Mouse (Mus musculus): Measurements from ENCODE around the gene Zdhhc7. TPM values are rescaled to one million over a fixed set of nuclear protein-coding genes. Genes with fewer than 3 reads are reported as not detected.
A peak's percentile ranks its signal among the peaks of the same experiment; 100 is the strongest.

Zdhhc7 gene
- polyA plus RNA-seq, 1 experiment from 2014 or later: 32.7 TPM

DNA sequence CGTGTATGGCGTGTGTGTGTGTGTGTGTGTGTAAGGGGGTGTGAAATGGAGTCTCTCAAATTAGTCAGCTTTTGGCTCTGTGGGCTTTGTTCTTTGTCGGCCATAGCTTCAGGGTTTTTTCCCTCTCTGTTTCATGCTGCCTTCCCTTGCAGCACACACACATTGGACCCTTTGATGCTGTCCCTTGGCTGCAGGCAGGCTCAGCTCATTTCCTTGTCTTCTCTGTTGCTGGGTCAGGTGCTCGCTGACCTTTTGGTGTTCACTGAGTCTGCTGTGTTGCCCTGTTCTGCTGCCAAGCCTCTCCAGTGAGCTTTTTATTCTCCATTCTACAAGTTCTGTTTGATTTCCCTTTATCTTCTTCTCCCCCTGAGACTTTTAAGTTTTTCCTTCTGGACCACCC lies 28.3 kb upstream of the Zdhhc7 start:
- H3K9ac ChIP-seq: no peak overlapping the region
- no peak overlapping the region for H3K4me2 ChIP-seq
- ATAC-seq (ENCODE audit: insufficient number of reproducible peaks, low FRiP score, low TSS enrichment, low read depth): no peak
- H3K27ac ChIP-seq: no peak overlapping the region
- peaks cover 5% of the 10 kb centered on the region; the same call in 1 of the 2 replicates for H3K27me3 ChIP-seq
- H3K36me3 ChIP-seq: no peaks in the 10 kb centered on the region
- H3K9me3 ChIP-seq: no peaks in the 10 kb centered on the region
- H3K4me1 ChIP-seq: 0 out of 2 replicates have a peak, but pooled peaks cover 8% of the 10 kb centered on the region
- H3K4me3 ChIP-seq: no peak overlapping the region
- WGBS: 60% methylated on average over 4 of the region's 4 CpGs

DNA sequence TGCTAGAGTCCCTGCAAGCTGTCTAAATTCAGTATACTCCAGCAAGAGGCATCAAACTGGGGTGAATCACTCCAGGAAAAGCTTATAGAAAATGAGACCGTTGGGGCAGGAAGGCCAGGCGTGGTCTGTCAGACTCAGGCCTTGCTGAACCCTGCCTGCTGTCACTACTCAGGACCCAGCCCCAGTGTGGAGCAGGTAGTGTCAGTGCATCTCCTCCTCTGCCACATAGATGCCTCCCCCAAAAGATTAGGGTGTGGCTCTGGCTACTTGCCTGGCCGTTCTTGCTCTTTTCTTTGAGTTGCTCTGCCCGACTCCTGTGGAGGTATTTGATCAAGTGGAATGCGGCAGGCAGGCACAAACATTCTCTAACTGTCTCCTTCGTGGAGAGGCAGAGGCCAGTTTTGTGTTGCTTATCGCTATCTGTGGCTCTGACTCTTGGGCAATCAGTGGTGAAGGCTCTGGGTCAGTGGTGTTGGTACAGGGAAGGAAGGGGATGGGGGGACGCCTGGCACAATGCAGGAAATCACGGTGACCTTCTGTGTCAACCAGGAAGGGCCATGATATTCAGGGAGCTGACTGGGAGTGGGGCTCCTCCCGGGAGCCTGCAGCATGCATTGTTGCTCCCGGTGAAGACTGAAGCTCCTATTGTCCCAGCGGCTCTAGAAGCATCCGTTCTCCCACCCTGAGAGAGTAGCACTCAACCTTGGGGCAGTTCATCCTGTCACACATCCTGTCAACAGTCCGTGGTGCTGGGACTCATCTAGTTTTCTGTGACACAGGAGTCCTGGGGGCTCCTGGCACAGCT lies 25.3 kb upstream of the Zdhhc7 start:
- no peak overlapping the region for H3K4me3 ChIP-seq
- no peaks in the 10 kb centered on the region for H3K9me3 ChIP-seq
- 47% methylated on average over 14 of the region's 14 CpGs for WGBS
- H3K9ac ChIP-seq: no peak overlapping the region
- H3K4me1 ChIP-seq: 0 out of 2 replicates have a peak, but pooled peaks cover 8% of the 10 kb centered on the region
- H3K27me3 ChIP-seq: peaks cover 5% of the 10 kb centered on the region; the same call in 1 of the 2 replicates
- H3K4me2 ChIP-seq: no peak overlapping the region
- no peak for ATAC-seq (ENCODE audit: insufficient number of reproducible peaks, low FRiP score, low TSS enrichment, low read depth)
- peak overlapping the region; percentile 47; the same call in 1 of the 2 replicates for H3K27ac ChIP-seq
- no peaks in the 10 kb centered on the region for H3K36me3 ChIP-seq

DNA sequence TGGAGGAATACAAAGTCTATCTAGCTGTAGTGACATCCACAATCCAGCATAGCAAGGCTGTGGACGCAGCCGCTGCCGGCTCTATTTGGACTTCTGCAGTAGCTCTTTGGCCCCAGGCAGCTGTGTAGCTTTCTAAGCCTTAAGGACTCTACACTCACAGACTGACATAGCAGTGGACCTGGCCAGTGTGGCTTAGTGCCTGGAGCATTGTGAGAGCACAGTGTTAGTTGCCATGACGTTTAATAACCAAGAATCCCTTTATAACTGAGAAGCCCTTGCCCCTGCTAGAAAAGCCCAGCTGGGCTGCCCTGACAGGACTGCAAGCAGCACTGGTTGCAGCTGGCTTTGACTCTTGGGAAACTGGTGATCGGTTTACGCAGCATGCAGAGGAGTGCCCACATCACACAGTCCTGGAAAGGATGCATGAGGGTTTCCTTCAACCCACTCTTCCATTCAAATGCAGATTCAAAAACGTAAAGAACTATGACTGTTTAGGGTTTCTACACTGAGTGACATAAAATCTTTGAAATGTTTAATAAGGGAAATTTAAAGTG lies 23.6 kb upstream of the Zdhhc7 start:
- no peak overlapping the region for H3K9ac ChIP-seq

DNA sequence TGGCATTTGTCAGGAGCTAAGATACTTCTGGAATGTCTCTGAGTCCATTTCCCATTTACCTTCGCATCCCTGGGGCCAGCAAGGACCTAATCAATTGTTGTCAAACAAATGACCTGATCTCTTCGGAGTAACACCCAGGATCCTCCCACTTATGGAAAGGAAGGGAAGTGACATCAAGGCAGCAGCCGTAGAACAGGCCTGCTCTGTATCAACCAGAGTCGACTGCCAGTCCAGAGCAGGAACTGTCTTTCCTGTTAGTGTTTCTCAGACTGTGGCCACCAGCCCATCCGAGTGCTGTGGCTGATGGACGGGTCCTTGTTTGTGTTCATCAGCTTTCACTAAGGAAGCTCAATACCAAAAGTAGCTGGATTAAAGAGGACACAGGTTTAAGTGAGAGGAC lies 23.0 kb upstream of the Zdhhc7 start:
- no peak overlapping the region for H3K27ac ChIP-seq
- H3K27me3 ChIP-seq: peaks cover 9% of the 10 kb centered on the region; the same call in 1 of the 2 replicates
- peaks cover 11% of the 10 kb centered on the region; the same call in 1 of the 2 replicates for H3K4me1 ChIP-seq
- H3K36me3 ChIP-seq: no peaks in the 10 kb centered on the region
- no peaks in the 10 kb centered on the region for H3K9me3 ChIP-seq
- no peak for ATAC-seq (ENCODE audit: insufficient number of reproducible peaks, low FRiP score, low TSS enrichment, low read depth)
- no peak overlapping the region for H3K4me2 ChIP-seq
- H3K4me3 ChIP-seq: no peak overlapping the region
- WGBS: 36% methylated on average over 6 of the region's 6 CpGs
- no peak overlapping the region for H3K9ac ChIP-seq

More for the DNA sequence above, 23.6 kb upstream of the Zdhhc7 start:
- no peak overlapping the region for H3K4me3 ChIP-seq
- WGBS: 59% methylated on average over 7 of the region's 7 CpGs
- H3K36me3 ChIP-seq: no peaks in the 10 kb centered on the region
- H3K4me2 ChIP-seq: no peak overlapping the region
- H3K4me1 ChIP-seq: peaks cover 11% of the 10 kb centered on the region; the same call in 1 of the 2 replicates
- no peaks in the 10 kb centered on the region for H3K9me3 ChIP-seq
- H3K27ac ChIP-seq: no peak overlapping the region
- ATAC-seq (ENCODE audit: insufficient number of reproducible peaks, low FRiP score, low TSS enrichment, low read depth): 0 out of 2 replicates have a peak, but pooled peaks have one; percentile 40
- H3K27me3 ChIP-seq: peaks cover 9% of the 10 kb centered on the region; the same call in 1 of the 2 replicates

DNA sequence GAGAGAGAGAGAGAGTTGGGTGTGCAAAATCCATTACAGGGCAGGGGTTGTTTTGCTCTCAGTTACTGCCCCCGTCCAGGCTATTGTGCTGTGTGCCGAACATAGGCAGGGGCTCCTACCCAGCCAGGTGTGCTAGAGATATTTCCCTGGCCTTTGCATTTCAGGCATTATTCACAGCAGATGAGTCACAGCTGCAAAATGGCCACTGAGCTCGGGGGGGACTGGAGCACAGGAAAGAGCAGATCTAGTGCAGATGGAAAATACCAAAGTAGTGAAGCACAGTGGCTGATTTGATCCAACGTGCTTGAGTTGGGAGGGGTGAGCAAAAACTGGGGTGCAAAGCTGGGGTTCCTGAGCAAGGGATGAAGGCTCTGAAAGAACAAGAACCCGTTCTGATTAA lies 19.7 kb upstream of the Zdhhc7 start:
- Histone ChIP-seq H3K9me3 (no peaks in the 10 kb centered on the region), H3K4me2 (no peak overlapping the region), H3K4me1 (peaks cover 3% of the 10 kb centered on the region; the same call in 1 of the 2 replicates), H3K4me3 (no peak overlapping the region), H3K9ac (no peak overlapping the region), H3K36me3 (no peaks in the 10 kb centered on the region), H3K27ac (no peak overlapping the region), H3K27me3 (peaks cover 28% of the 10 kb centered on the region)
- no peak for ATAC-seq (ENCODE audit: insufficient number of reproducible peaks, low FRiP score, low TSS enrichment, low read depth)
- 40% methylated on average over 5 of the region's 5 CpGs for WGBS

DNA sequence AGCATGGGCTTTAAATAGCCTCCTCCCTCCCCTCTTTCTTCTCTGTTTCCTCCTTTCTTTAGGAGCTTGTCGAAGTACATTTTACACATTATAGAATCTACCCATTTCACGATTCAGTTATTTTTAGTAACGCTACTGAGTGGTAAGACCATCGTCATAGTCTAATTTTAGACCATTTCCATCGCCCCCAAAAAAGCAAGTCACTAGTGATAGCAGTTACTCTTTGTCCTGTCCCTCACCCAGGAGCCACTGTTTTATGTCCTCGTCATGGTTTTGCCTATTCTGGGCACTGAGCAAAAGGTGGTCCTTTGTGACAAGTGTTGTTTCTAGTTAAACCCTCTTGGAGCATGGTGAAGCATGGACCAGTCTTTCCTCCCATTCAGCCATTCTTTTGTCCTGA lies 18.6 kb upstream of the Zdhhc7 start:
- H3K36me3 ChIP-seq: no peaks in the 10 kb centered on the region
- ATAC-seq (ENCODE audit: insufficient number of reproducible peaks, low FRiP score, low TSS enrichment, low read depth): no peak
- H3K9me3 ChIP-seq: no peaks in the 10 kb centered on the region
- H3K27me3 ChIP-seq: peaks cover 38% of the 10 kb centered on the region
- H3K4me2 ChIP-seq: no peak overlapping the region
- H3K4me3 ChIP-seq: no peak overlapping the region
- WGBS: 75% methylated on average over 6 of the region's 6 CpGs
- H3K4me1 ChIP-seq: peaks cover 3% of the 10 kb centered on the region; the same call in 1 of the 2 replicates
- H3K9ac ChIP-seq: no peak overlapping the region
- H3K27ac ChIP-seq: no peak overlapping the region

DNA sequence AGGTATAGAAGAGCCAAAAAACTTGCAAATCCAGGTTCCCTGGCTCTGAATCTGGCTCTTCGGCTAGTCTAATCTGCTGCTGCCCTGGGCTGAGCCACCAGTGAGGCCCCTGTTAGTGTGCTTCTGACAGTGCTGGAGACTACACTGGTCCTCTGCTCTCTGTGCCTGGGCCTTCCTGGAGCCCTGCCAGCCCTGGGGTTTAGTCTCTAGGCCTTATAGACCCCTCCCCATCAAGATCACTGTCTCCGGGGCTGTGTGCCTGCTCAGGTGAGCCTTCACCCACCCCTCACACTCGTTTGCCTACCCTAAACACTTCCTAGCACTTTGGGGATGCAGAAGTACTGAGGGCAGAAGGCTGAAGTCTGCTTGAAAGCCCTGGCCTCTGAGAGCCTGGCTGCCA lies 18.1 kb upstream of the Zdhhc7 start:
- Histone ChIP-seq H3K4me2 (no peak overlapping the region), H3K27ac (no peak overlapping the region), H3K9me3 (no peaks in the 10 kb centered on the region), H3K27me3 (peaks cover 43% of the 10 kb centered on the region), H3K4me1 (peaks cover 8% of the 10 kb centered on the region), H3K9ac (no peak overlapping the region), H3K4me3 (no peak overlapping the region), H3K36me3 (no peaks in the 10 kb centered on the region)
- WGBS: 47% methylated on average over 3 of the region's 3 CpGs
- ATAC-seq (ENCODE audit: insufficient number of reproducible peaks, low FRiP score, low TSS enrichment, low read depth): no peak

DNA sequence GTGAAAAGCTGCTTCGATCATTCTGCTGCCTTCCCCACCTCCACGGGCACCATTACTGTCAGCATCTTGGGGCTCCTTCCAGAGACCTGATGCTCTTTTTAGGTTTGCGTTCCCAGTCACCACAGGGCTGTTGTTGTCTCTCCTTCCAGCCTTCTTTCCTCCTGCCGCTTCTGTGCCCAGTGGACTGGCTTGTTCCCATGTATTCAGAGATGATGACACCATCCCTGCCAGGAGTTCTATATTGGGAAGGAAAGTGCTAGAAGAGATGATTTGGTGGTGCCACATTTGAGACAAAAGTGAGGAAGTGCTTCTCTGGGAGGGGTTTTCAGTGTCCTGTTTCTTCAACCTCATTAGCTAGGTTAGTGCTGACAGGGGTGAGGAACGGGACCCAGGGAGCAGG lies 17.6 kb upstream of the Zdhhc7 start:
- Histone ChIP-seq H3K4me1 (peaks cover 12% of the 10 kb centered on the region), H3K9ac (no peak overlapping the region), H3K36me3 (no peaks in the 10 kb centered on the region), H3K4me3 (no peak overlapping the region), H3K27ac (no peak overlapping the region), H3K27me3 (peaks cover 47% of the 10 kb centered on the region), H3K4me2 (no peak overlapping the region), H3K9me3 (no peaks in the 10 kb centered on the region)
- ATAC-seq (ENCODE audit: insufficient number of reproducible peaks, low FRiP score, low TSS enrichment, low read depth): no peak
- 76% methylated on average over 5 of the region's 5 CpGs for WGBS

DNA sequence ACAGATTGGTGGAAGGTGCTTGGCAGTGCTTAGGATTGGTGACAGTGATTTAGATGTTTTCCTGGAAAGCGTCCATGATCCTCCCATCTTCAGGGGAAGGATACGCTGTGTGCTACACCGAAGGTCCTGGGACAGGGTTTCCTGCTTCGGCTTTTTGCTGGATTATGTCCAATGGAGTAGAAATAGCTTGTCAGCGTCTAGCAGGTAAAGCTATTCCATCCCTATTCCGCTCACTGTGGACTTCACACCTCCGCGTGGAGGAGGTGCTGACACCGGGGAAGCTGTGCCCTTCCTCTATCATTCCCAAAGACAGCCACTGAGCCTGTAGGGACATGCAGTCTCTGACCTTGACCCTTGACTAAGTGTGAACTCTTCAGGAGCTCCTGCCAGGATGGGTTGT lies 16.9 kb upstream of the Zdhhc7 start:
- 76% methylated on average over 9 of the region's 9 CpGs for WGBS
- peaks cover 12% of the 10 kb centered on the region for H3K4me1 ChIP-seq
- H3K27ac ChIP-seq: no peak overlapping the region
- no peak overlapping the region for H3K9ac ChIP-seq
- ATAC-seq (ENCODE audit: insufficient number of reproducible peaks, low FRiP score, low TSS enrichment, low read depth): no peak
- peaks cover 47% of the 10 kb centered on the region for H3K27me3 ChIP-seq
- no peak overlapping the region for H3K4me3 ChIP-seq
- H3K4me2 ChIP-seq: no peak overlapping the region
- no peaks in the 10 kb centered on the region for H3K9me3 ChIP-seq
- H3K36me3 ChIP-seq: no peaks in the 10 kb centered on the region

DNA sequence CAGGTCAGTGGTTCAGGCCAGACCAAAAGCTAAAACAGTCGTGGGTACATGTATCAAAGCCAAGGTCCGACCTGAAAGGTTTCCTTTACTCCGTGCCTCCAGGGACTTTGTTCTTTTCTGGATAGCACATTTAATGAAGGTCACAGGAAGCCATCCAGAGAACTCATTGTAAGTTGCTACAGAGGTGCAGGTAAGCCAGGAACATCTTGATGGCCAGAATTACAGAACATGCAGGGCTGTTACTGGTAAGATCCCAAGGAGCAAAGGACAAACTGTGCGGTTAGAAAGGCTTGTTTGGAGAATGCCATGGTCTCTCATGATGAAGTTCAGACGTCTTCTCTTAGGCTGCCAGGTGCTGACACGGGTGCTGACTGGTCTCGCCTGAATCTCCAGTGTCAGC lies 15.3 kb upstream of the Zdhhc7 start:
- ATAC-seq (ENCODE audit: insufficient number of reproducible peaks, low FRiP score, low TSS enrichment, low read depth): no peak
- no peaks in the 10 kb centered on the region for H3K36me3 ChIP-seq
- H3K4me3 ChIP-seq: no peak overlapping the region
- no peak overlapping the region for H3K4me2 ChIP-seq
- H3K27me3 ChIP-seq: peaks cover 47% of the 10 kb centered on the region
- H3K27ac ChIP-seq: no peak overlapping the region
- H3K9ac ChIP-seq: no peak overlapping the region
- 64% methylated on average over 7 of the region's 7 CpGs for WGBS
- H3K9me3 ChIP-seq: no peaks in the 10 kb centered on the region
- peaks cover 16% of the 10 kb centered on the region for H3K4me1 ChIP-seq

DNA sequence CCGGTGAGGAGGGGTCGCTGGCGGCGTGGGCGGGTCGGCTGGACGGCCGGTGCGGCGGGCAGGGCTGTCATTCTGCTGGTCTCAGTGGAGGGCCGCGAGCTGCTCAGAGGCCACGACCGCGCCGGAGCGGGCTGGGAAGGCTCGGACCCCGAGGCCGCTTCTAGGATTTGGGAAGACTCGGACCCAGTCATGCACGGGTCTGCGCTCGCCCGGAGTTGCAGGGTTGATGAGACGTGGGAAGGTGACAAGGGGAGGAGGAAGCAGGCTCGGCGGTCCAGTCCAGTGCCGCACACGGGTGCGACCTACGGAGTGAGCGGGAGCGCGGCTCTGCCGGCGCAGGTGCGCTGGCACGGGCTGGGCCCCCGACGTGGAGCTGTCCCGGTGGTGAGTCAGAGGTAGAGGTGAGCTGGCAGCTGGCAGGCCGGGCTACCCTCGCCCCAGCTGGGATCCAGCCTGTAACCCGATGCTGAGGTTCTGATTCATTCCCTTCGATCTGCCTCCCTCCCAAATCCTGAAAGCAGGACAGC lies 13.1 kb upstream of the Zdhhc7 start:
- WGBS: under 1% methylated on average over 46 of the region's 46 CpGs
- Histone ChIP-seq H3K9ac (peak overlapping the region; percentile 60), H3K4me2 (peak overlapping the region; percentile 98), H3K9me3 (no peaks in the 10 kb centered on the region), H3K4me1 (peaks cover 13% of the 10 kb centered on the region), H3K4me3 (peak overlapping the region; percentile 71), H3K27ac (0 out of 2 replicates have a peak overlapping the region, but pooled peaks have one; percentile 38), H3K27me3 (peaks cover 43% of the 10 kb centered on the region), H3K36me3 (no peaks in the 10 kb centered on the region)
- ATAC-seq (ENCODE audit: insufficient number of reproducible peaks, low FRiP score, low TSS enrichment, low read depth): peak; percentile 20; the same call in 1 of the 2 replicates

DNA sequence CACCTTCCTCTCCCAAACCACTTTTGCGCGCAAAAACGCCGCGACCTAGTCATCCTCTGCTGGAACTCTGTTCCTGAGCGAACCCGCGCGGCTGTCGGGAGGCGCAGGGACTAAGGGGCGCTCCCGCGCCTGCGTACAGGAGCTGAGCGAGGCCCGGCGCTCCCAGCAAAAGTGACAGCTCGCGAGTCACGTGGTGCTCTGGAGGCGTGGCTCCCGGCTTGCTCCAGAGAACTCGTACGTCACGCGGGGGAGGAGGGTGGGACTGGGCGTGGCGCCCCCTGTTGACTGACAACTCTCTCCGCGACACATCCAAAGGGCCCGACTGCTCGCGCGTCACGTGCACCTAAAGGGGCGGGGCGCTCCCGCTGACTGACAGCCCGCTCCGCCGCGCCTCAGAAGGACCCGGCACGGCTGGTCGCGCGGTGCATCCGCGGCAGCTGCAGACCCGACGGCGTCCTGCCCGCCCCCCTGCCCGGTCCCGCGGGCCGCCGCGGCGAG lies 12.5 kb upstream of the Zdhhc7 start, which contains the start of gene 6430548M08Rik:
Gene 6430548M08Rik, plus strand, starts transcription at position 395 of the 498 bp plus-strand sequence.
- Histone ChIP-seq H3K4me3 (peak within 1 kb of the TSS; percentile 71), H3K27ac (peak within 1 kb of the TSS; percentile 90), H3K9me3 (no peaks in the 10 kb centered on the region), H3K4me2 (peak within 1 kb of the TSS; percentile 98), H3K36me3 (no peaks in the 10 kb centered on the region), H3K27me3 (peaks cover 43% of the 10 kb centered on the region), H3K9ac (peak within 1 kb of the TSS; percentile 60), H3K4me1 (peaks cover 13% of the 10 kb centered on the region)
- under 1% methylated on average over 58 of the region's 61 CpGs for whole genome bisulfite sequencing
- peak; percentile 96 for ATAC-seq (ENCODE audit: insufficient number of reproducible peaks, low FRiP score, low TSS enrichment, low read depth)

Data from limb, embryonic 15.5 days (tissue).